Comparison of ENCODE assay signal across 1 mouse cellular context in the genomic region with DNA sequence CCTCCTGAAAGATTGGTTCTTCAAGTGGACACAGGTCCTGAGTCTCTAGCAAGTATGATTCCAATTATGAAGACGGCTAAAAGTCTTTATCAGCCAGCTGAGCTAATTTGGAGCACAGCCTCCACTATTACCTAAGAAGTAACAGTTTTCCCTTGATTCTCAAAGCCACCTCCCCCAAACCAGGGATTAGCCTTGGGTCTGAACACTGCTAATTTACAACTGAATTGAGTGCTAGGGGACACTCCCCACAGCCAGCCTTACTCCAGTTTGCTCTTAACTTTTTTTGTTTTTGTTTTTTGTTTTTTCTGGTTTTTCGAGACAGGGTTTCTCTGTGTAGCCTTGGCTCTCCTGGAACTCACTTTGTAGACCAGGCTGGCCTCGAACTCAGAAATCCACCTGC.
TF ChIP-seq lines count a peak whose summit lies in the region.

No protein-coding gene starts in this region.

TF ChIP-seq in ES-E14, 5 proteins besides CTCF, POLR2A, EP300 and RAD21:
- TF ChIP-seq HCFC1 (IDR thresholded peaks at IDR 0.05; ENCODE audit: borderline replicate concordance, insufficient read depth, low read length) (no peak), ZNF384 (IDR thresholded peaks at IDR 0.05; ENCODE audit: low read depth, low read length) (no peak), CHD2 (IDR thresholded peaks at IDR 0.05; ENCODE audit: low read depth, low read length) (no peak), MAFK (IDR thresholded peaks at IDR 0.05; ENCODE audit: insufficient read depth, low read depth, low read length) (no peak), ZC3H11A (IDR thresholded peaks at IDR 0.05; ENCODE audit: borderline replicate concordance, low read depth, low read length) (no peak)
TF ChIP-seq in ES-E14: peak in this region for 0.
